Mouse (Mus musculus) MEL (cell line): Measurements from ENCODE around the gene Olfr366. TPM values are rescaled to one million over a fixed set of nuclear protein-coding genes. Genes with fewer than 3 reads are reported as not detected.
"Not testable (repeated sequence)": the region's sequence is repeated elsewhere in the genome, so short reads cannot be mapped to it uniquely, and the experiment has no call there.

Experiments
- DNase-seq: peaks from one replicate; pipeline ENCODE4 v3.0.0; 2011; ENCODE audit warnings: low read depth, low spot score
- H3K27ac ChIP-seq: 2 replicates; pipeline ENCODE4 v1.5.1; 2012; ENCODE audit warnings: low read depth, mild to moderate bottlenecking, control low read depth, low read length, moderate library complexity; ENCODE audit not compliant: control insufficient read depth
- H3K27me3 ChIP-seq, 2 experiments: fragments of 150-350 bp in 1 of 2; sonication (generic) in 1 of 2; 2 replicates each; pipeline ENCODE4 v1.6.1; 2012; ENCODE audit warnings: low read length in 2 of 2, mild to moderate bottlenecking in 2 of 2, improper control_type of control experiment in 1 of 2, moderate library complexity in 1 of 2; ENCODE audit not compliant: insufficient read depth in 2 of 2, control insufficient read depth in 1 of 2
- H3K36me3 ChIP-seq, 2 experiments: 2 replicates each; pipeline ENCODE4 v1.6.1; 2012 to 2014; ENCODE audit warnings: low read length in 2 of 2, improper control_type of control experiment in 1 of 2, inconsistent platforms in 1 of 2, mild to moderate bottlenecking in 1 of 2; ENCODE audit not compliant: insufficient read depth in 2 of 2, control insufficient read depth in 1 of 2
- H3K4me1 ChIP-seq, 2 experiments: fragments of 150-350 bp in 1 of 2; sonication (generic) in 1 of 2; 2 replicates each; pipeline ENCODE4 v1.6.1; 2012; ENCODE audit warnings: low read length in 2 of 2, improper control_type of control experiment in 1 of 2, mild to moderate bottlenecking in 1 of 2; ENCODE audit not compliant: insufficient read depth in 2 of 2, control insufficient read depth in 1 of 2
- H3K4me3 ChIP-seq, 2 experiments: fragments of 150-350 bp in 1 of 2; sonication (generic) in 1 of 2; 2 replicates each; pipeline ENCODE4 v1.5.1; 2012; ENCODE audit warnings: low read depth in 2 of 2, low read length in 2 of 2, mild to moderate bottlenecking in 2 of 2, moderate library complexity in 2 of 2, control low read depth in 1 of 2, improper control_type of control experiment in 1 of 2; ENCODE audit not compliant: control insufficient read depth in 1 of 2, insufficient read depth in 1 of 2
- H3K79me2 ChIP-seq: 2 replicates; pipeline ENCODE4 v1.6.1; 2012; ENCODE audit warnings: mild to moderate bottlenecking, low read length, moderate library complexity; ENCODE audit not compliant: control insufficient read depth, poor library complexity, insufficient read depth
- H3K9ac ChIP-seq: 2 replicates; pipeline ENCODE4 v1.6.1; 2012; ENCODE audit warnings: low read depth, mild to moderate bottlenecking, control low read depth, low read length, moderate library complexity; ENCODE audit not compliant: control insufficient read depth, poor library complexity, severe bottlenecking
- H3K9me3 ChIP-seq: fragments of 150-350 bp; sonication (generic); replicated peaks from 2 replicates; pipeline ENCODE4 v1.6.1; 2012; ENCODE audit warnings: mild to moderate bottlenecking, low read length, improper control_type of control experiment, moderate library complexity; ENCODE audit not compliant: insufficient read depth
- CHD1 ChIP-seq: IDR thresholded peaks from 2 replicates; pipeline ENCODE4 v1.6.1; 2012; ENCODE audit warnings: low read depth, mild to moderate bottlenecking, inconsistent platforms, low read length, improper control_type of control experiment
- E2F4 ChIP-seq: IDR thresholded peaks from 2 replicates; pipeline ENCODE4 v1.6.1; 2011; ENCODE audit warnings: low read depth, low read length, improper control_type of control experiment, borderline replicate concordance
- ELF1 ChIP-seq: IDR thresholded peaks from 2 replicates; pipeline ENCODE4 v1.6.1; 2014; ENCODE audit warnings: low read depth, mild to moderate bottlenecking, inconsistent platforms, low read length, improper control_type of control experiment, moderate library complexity
- EP300 ChIP-seq, 2 experiments: IDR thresholded peaks; 2 replicates each; pipeline ENCODE4 v1.6.1; 2011; ENCODE audit warnings: improper control_type of control experiment in 2 of 2, low read length in 2 of 2, low read depth in 1 of 2, mild to moderate bottlenecking in 1 of 2
- GABPA ChIP-seq: IDR thresholded peaks from 2 replicates; pipeline ENCODE4 v1.6.1; 2012; ENCODE audit warnings: low read depth, mild to moderate bottlenecking, inconsistent platforms, low read length, improper control_type of control experiment, moderate library complexity
- HCFC1 ChIP-seq: IDR thresholded peaks from 2 replicates; pipeline ENCODE4 v1.6.1; 2012; ENCODE audit warnings: low read depth, mild to moderate bottlenecking, inconsistent platforms, low read length, improper control_type of control experiment, moderate library complexity
- KAT2A ChIP-seq: conservative IDR thresholded peaks from 2 replicates; pipeline ENCODE4 v1.6.1; 2012; ENCODE audit warnings: low read depth, low read length, improper control_type of control experiment, inconsistent platforms
- MAX ChIP-seq: IDR thresholded peaks from 2 replicates; pipeline ENCODE4 v1.6.1; 2011; ENCODE audit warnings: low read length, improper control_type of control experiment
- MEF2A ChIP-seq: IDR thresholded peaks from 2 replicates; pipeline ENCODE4 v1.6.1; 2014; ENCODE audit warnings: low read depth, mild to moderate bottlenecking, inconsistent platforms, low read length, improper control_type of control experiment; ENCODE audit not compliant: poor library complexity, insufficient replicate concordance, severe bottlenecking; ENCODE audit errors: extremely low read depth
- MXI1 ChIP-seq: IDR thresholded peaks from 2 replicates; pipeline ENCODE4 v1.6.1; 2011; ENCODE audit warnings: mild to moderate bottlenecking, low read depth, low read length, improper control_type of control experiment
- MYB ChIP-seq: IDR thresholded peaks from 2 replicates; pipeline ENCODE4 v1.6.1; 2011; ENCODE audit warnings: mild to moderate bottlenecking, low read depth, low read length, improper control_type of control experiment
- NELFE ChIP-seq: IDR thresholded peaks from 2 replicates; pipeline ENCODE4 v1.6.1; 2011; ENCODE audit warnings: low read depth, low read length, improper control_type of control experiment
- NRF1 ChIP-seq: IDR thresholded peaks from 2 replicates; pipeline ENCODE4 v1.6.1; 2014; ENCODE audit warnings: low read depth, mild to moderate bottlenecking, inconsistent platforms, low read length, improper control_type of control experiment, moderate library complexity; ENCODE audit not compliant: poor library complexity, insufficient read depth, severe bottlenecking
- POLR2A ChIP-seq, 2 experiments: IDR thresholded peaks; 2 replicates each; pipeline ENCODE4 v1.6.1; 2011 to 2012; ENCODE audit warnings: low read length in 2 of 2, mild to moderate bottlenecking in 2 of 2, control low read depth in 1 of 2, improper control_type of control experiment in 1 of 2, low read depth in 1 of 2, moderate library complexity in 1 of 2; ENCODE audit not compliant: control insufficient read depth in 1 of 2, insufficient read depth in 1 of 2, poor library complexity in 1 of 2
- POLR2AphosphoS2 ChIP-seq: IDR thresholded peaks from 2 replicates; pipeline ENCODE4 v1.6.1; 2011; ENCODE audit warnings: low read length, improper control_type of control experiment
- SIN3A ChIP-seq: IDR thresholded peaks from 2 replicates; pipeline ENCODE4 v1.6.1; 2012; ENCODE audit warnings: low read length, improper control_type of control experiment, inconsistent platforms
- TBP ChIP-seq: IDR thresholded peaks from 2 replicates; pipeline ENCODE4 v1.8.0; 2011; ENCODE audit warnings: low read depth, low read length, improper control_type of control experiment
- UBTF ChIP-seq: IDR thresholded peaks from 2 replicates; pipeline ENCODE4 v1.6.1; 2012; ENCODE audit warnings: low read depth, mild to moderate bottlenecking, inconsistent platforms, low read length, improper control_type of control experiment, moderate library complexity, borderline replicate concordance; ENCODE audit not compliant: insufficient read depth
- USF1 ChIP-seq: IDR thresholded peaks from 2 replicates; pipeline ENCODE4 v1.6.1; 2014; ENCODE audit warnings: low read depth, mild to moderate bottlenecking, inconsistent platforms, low read length, improper control_type of control experiment, moderate library complexity
- ZC3H11A ChIP-seq: IDR thresholded peaks from 2 replicates; pipeline ENCODE4 v1.6.1; 2012; ENCODE audit warnings: low read depth, mild to moderate bottlenecking, inconsistent platforms, low read length, improper control_type of control experiment
- ZNF384 ChIP-seq: IDR thresholded peaks from 2 replicates; pipeline ENCODE4 v1.6.1; 2012; ENCODE audit warnings: low read depth, mild to moderate bottlenecking, inconsistent platforms, low read length, improper control_type of control experiment
- polyA plus RNA-seq, 2 experiments: library from polyadenylated mRNA; stranded (reverse) in 1 of 2; unstranded in 1 of 2; fragments of >175 nt in 1 of 2; fragments of >200 nt in 1 of 2; gene quantifications; 2 replicates each; pipeline versions ENCODE4 v1.2.1 to v1.2.4; 2012; ENCODE audit warnings: low replicate concordance in 2 of 2, low read depth in 1 of 2; ENCODE audit not compliant: insufficient read length in 2 of 2, insufficient read depth in 1 of 2, missing spikeins in 1 of 2
- total RNA-seq: library from RNA; depleted of rRNA; stranded (reverse); fragments of 300-350 nt; gene quantifications from 2 replicates; pipeline ENCODE4 v1.2.3, GENCODE M21; 2012; rRNA removed

The Olfr366 gene
- total RNA-seq (not detected in 2 replicates), polyA plus RNA-seq (under 1 TPM in 1 of 2 experiments, not detected in 1; 0.01 TPM)

DNA sequence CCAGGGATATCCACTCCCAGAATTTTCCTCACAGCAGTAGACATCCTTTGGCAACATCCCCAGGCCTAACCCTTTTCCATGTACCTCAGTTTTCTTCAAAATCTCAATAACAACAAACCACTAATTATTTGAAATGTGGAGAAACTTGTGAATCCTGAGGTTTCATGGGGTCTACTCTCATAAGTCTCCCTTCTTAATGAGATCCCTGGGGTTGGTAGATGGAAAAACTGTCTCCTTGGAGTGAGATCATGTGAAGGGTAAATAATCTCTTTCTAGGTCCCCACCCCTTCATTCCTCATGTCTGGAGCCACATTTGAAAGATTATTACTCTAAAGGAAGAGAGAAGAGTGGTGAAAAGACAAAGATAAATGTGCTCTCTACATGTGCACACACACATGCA is at the start of gene Olfr366:
Gene Olfr366 (plus strand): TSS at position 301 of the 400 bp plus-strand sequence.
- Histone ChIP-seq H3K27me3 (no peaks in the 10 kb centered on the region), H3K4me3 (no peak within 1 kb of the TSS), H3K9ac (no peak within 1 kb of the TSS), H3K4me1 (no peaks in the 10 kb centered on the region), H3K27ac (no peak within 1 kb of the TSS), H3K9me3 (no peaks in the 10 kb centered on the region), H3K79me2 (no peaks in the 10 kb centered on the region), H3K36me3 (no peaks in the 10 kb centered on the region)
- DNase-seq = no peak
- TF ChIP-seq UBTF (no peak), ELF1 (no peak), POLR2A (IDR thresholded peaks at IDR 0.05; ENCODE audit: control insufficient read depth in 1 of 2, insufficient read depth in 1 of 2, low read depth in 1 of 2, low read length in 2 of 2, poor library complexity in 1 of 2) (no peak), SIN3A (no peak), MAX (no peak), EP300 (IDR thresholded peaks at IDR 0.05; ENCODE audit: low read depth in 1 of 2, low read length in 2 of 2) (no peak), MXI1 (no peak), USF1 (no peak), NELFE (no peak), POLR2AphosphoS2 (no peak), ZC3H11A (no peak), KAT2A (no peak), TBP (no peak), E2F4 (no peak)

DNA sequence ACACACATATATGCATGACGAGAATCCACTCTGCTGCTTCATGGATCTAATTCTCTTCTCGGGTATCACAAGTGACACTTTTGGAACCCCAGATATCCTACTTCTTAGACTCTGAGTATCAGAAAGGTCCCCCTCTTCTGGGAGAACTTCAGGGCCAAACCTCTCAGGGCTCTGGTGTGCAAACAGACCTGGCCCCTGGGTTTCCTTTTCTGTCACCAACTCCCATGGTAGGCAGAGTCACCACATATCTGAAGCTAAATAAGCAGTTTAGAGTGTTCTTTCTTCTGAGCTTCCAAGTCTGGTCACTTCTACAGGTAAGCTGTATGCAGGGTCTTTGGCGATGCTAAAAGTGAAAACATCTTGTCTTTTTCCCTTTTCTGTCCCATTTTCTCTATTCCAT is 23.5 kb upstream of the Olfr366 start, which contains the start of gene Olfr365:
Gene Olfr365 (plus strand): TSS at position 301 of the 400 bp plus-strand sequence.
- no peak within 1 kb of the TSS for H3K9ac ChIP-seq
- H3K27me3 ChIP-seq = no peaks in the 10 kb centered on the region
- no peaks in the 10 kb centered on the region for H3K9me3 ChIP-seq
- no peak within 1 kb of the TSS for H3K4me3 ChIP-seq
- no peak within 1 kb of the TSS for H3K27ac ChIP-seq
- H3K79me2 ChIP-seq = no peaks in the 10 kb centered on the region
- H3K36me3 ChIP-seq = no peaks in the 10 kb centered on the region
- TF ChIP-seq MYB = no peak
- no peak for TF ChIP-seq ZNF384
- TF ChIP-seq GABPA = no peak
- no peak for TF ChIP-seq POLR2A (IDR thresholded peaks at IDR 0.05; ENCODE audit: control insufficient read depth in 1 of 2, insufficient read depth in 1 of 2, low read depth in 1 of 2, low read length in 2 of 2, poor library complexity in 1 of 2)
- no peak for TF ChIP-seq NRF1
- no peak for TF ChIP-seq SIN3A
- TF ChIP-seq MXI1 = no peak
- no peak for TF ChIP-seq HCFC1
- TF ChIP-seq MEF2A = no peak
- no peak for TF ChIP-seq ZC3H11A
- TF ChIP-seq CHD1 = no peak
- no peak for TF ChIP-seq NELFE
- DNase-seq = no peak
- H3K4me1 ChIP-seq = no peaks in the 10 kb centered on the region

GRCm38 (mm10) chr2:37261781-37262180 is 50.4 kb downstream of the Olfr366 start:
- not testable (repeated sequence) for H3K9me3 ChIP-seq, H3K27ac ChIP-seq, H3K36me3 ChIP-seq, H3K4me3 ChIP-seq, DNase-seq, H3K27me3 ChIP-seq, H3K9ac ChIP-seq, H3K79me2 ChIP-seq, H3K4me1 ChIP-seq
